Mouse (Mus musculus) intestine, embryonic 16.5 days (tissue): ENCODE results near the gene Psme3. TPM values are rescaled to one million over a fixed set of nuclear protein-coding genes. Genes with fewer than 3 reads are reported as not detected.
A peak's percentile ranks its signal among the peaks of the same experiment; 100 is the strongest.
"Not testable (repeated sequence)": the region's sequence is repeated elsewhere in the genome, so short reads cannot be mapped to it uniquely, and the experiment has no call there.

Experiments
- ATAC-seq: fragments of 200-750 bp; cut with Nextera tagmentation; 2 replicates; pipeline ENCODE4 v1.8.0; 2017; ENCODE audit warnings: moderate TSS enrichment, moderate library complexity
- H3K27ac ChIP-seq: fragments of 300-500 bp; sonication (generic); 2 replicates; pipeline ENCODE4 v1.5.1; 2014; ENCODE audit warnings: mild to moderate bottlenecking, low read length
- H3K27me3 ChIP-seq: fragments of 300-500 bp; sonication (generic); replicated peaks from 2 replicates; pipeline ENCODE4 v1.6.1; 2014; ENCODE audit warnings: low read length, control low read depth, mixed read lengths; ENCODE audit not compliant: control insufficient read depth, insufficient read depth
- H3K36me3 ChIP-seq: fragments of 300-500 bp; sonication (generic); 2 replicates; pipeline ENCODE4 v1.6.1; 2014; ENCODE audit warnings: low read length, control low read depth; ENCODE audit not compliant: control insufficient read depth, insufficient read depth
- H3K4me1 ChIP-seq: fragments of 300-500 bp; sonication (generic); 2 replicates; pipeline ENCODE4 v1.6.1; 2014; ENCODE audit warnings: low read length, control low read depth, mixed read lengths; ENCODE audit not compliant: control insufficient read depth, insufficient read depth
- H3K4me2 ChIP-seq: fragments of 300-500 bp; sonication (generic); 2 replicates; pipeline ENCODE4 v1.6.1; 2014; ENCODE audit warnings: low read depth, low read length, control low read depth
- H3K4me3 ChIP-seq: fragments of 300-500 bp; sonication (generic); 2 replicates; pipeline ENCODE4 v1.5.1; 2014; ENCODE audit warnings: mild to moderate bottlenecking, low read length
- H3K9ac ChIP-seq: fragments of 300-500 bp; sonication (generic); 2 replicates; pipeline ENCODE4 v1.6.1; 2014; ENCODE audit warnings: low read depth, low read length
- H3K9me3 ChIP-seq: fragments of 300-500 bp; sonication (generic); 2 replicates; pipeline ENCODE4 v1.6.1; 2016; ENCODE audit warnings: low read length, control low read depth; ENCODE audit not compliant: control insufficient read depth
- WGBS: fragments of 180-500 bp; shearing (Covaris S2); extraction: QIAGEN DNeasy Blood & Tissue Kit; methylation state at CpG from one replicate; pipeline ENCODE4 v1.1.7; 2014; 5-methylcytosine and 5-hydroxymethylcytosine counted together
- polyA plus RNA-seq: library from polyadenylated mRNA; unstranded; fragments of >200 nt; fragmentation: Nextera tagmentation; extraction: Ambion mirVana; gene quantifications from 2 replicates; pipeline ENCODE4 v1.2.1, GENCODE M21; 2015

The Psme3 gene
- polyA plus RNA-seq, 1 experiment from 2014 or later = 125 TPM

- Histone ChIP-seq H3K4me3 (no peak overlapping the region), H3K4me2 (no peak overlapping the region), H3K27ac (no peak overlapping the region), H3K9ac (no peak overlapping the region), H3K27me3 (no peaks in the 10 kb centered on the region), H3K4me1 (peaks cover 8% of the 10 kb centered on the region; the same call in 1 of the 2 replicates), H3K9me3 (no peaks in the 10 kb centered on the region), H3K36me3 (peaks cover 6% of the 10 kb centered on the region)
- WGBS = 34% methylated on average over 3 of the region's 3 CpGs
- no peak for ATAC-seq
Observed at GRCm38 (mm10) chr11:101327311-101327710, 11.3 kb downstream of the Psme3 start.

GRCm38 (mm10) chr11:101328941-101329635 lies 13.1 kb downstream of the Psme3 start:
- 84% methylated on average over 6 of the region's 6 CpGs for WGBS
- no peak overlapping the region for H3K9ac ChIP-seq
- H3K9me3 ChIP-seq = no peaks in the 10 kb centered on the region
- no peaks in the 10 kb centered on the region for H3K27me3 ChIP-seq
- H3K4me1 ChIP-seq = peaks cover 8% of the 10 kb centered on the region; the same call in 1 of the 2 replicates
- no peak overlapping the region for H3K4me2 ChIP-seq
- peaks cover 4% of the 10 kb centered on the region for H3K36me3 ChIP-seq
- H3K4me3 ChIP-seq = no peak overlapping the region
- peak overlapping the region; percentile 23; the same call in 1 of the 2 replicates for H3K27ac ChIP-seq
- ATAC-seq = no peak

DNA sequence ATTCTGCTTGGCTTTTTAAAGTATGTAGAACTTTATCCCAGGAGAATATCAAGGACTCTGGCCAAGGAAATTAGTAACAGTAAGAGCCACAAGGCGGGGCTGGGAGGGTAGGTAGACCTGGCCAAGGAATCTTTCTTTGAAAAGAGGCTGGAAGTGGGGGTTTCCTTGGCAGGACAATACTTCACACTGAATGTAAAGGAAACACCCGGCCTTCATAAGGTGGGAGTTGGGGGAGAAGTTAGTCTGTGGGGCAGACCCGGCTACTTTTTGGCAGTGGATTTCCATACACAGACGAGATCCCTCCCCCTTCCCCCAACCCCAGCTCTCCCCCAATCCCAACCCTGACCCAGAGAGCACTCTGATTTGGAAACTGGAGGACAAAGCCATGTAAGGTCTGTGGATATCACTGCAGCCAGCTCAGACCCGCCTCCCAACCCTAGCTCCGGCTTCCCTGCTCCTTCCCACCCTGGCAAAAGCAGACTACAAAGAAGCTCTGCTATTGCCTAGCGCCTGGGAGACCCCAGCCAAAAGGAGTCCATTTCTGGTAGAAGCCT lies 14.4 kb downstream of the Psme3 start, which contains the start of gene Aoc3:
TSS of gene Aoc3 (plus strand) at position 235 of the 554 bp plus-strand sequence.
- 55% methylated on average over 7 of the region's 7 CpGs for WGBS

DNA sequence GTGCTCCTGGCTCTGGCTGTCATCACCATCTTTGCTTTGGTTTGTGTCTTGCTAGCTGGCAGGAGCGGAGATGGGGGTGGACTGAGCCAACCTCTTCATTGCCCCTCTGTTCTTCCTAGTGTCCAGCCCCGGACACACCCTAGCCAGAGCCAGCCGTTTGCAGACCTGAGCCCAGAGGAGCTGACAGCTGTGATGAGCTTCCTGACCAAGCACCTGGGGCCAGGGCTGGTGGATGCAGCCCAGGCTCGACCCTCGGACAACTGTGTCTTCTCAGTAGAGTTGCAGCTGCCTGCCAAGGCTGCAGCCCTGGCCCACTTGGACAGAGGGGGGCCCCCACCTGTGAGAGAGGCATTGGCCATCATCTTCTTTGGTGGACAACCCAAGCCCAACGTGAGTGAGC lies 14.9 kb downstream of the Psme3 start:
- H3K4me1 ChIP-seq, H3K36me3 ChIP-seq, H3K9ac ChIP-seq, H3K27me3 ChIP-seq, ATAC-seq, H3K9me3 ChIP-seq: not testable (repeated sequence)
- H3K27ac ChIP-seq = peak overlapping the region; percentile 65
- 66% methylated on average over 6 of the region's 6 CpGs for WGBS
- H3K4me3 ChIP-seq = peak overlapping the region; percentile 8; the same call in 1 of the 2 replicates
- peak overlapping the region; percentile 24; the same call in 1 of the 2 replicates for H3K4me2 ChIP-seq

More for the DNA sequence above, 14.4 kb downstream of the Psme3 start, which contains the start of gene Aoc3:
- peaks cover 8% of the 10 kb centered on the region; the same call in 1 of the 2 replicates for H3K4me1 ChIP-seq
- H3K9ac ChIP-seq = peak within 1 kb of the TSS; percentile 30; the same call in 1 of the 2 replicates
- peak within 1 kb of the TSS; percentile 65 for H3K27ac ChIP-seq
- peak; percentile 54 for ATAC-seq
- no peaks in the 10 kb centered on the region for H3K27me3 ChIP-seq
- H3K4me2 ChIP-seq = peak within 1 kb of the TSS; percentile 24; the same call in 1 of the 2 replicates
- H3K9me3 ChIP-seq = no peaks in the 10 kb centered on the region
- H3K4me3 ChIP-seq = peak within 1 kb of the TSS; percentile 20; the same call in 1 of the 2 replicates
- H3K36me3 ChIP-seq = peaks cover 2% of the 10 kb centered on the region

- no peaks in the 10 kb centered on the region for H3K27me3 ChIP-seq
- peak overlapping the region; percentile 21; the same call in 1 of the 2 replicates for H3K4me2 ChIP-seq
- H3K4me1 ChIP-seq = peaks cover 9% of the 10 kb centered on the region
- H3K9me3 ChIP-seq = no peaks in the 10 kb centered on the region
- ATAC-seq = no peak
- no peaks in the 10 kb centered on the region for H3K36me3 ChIP-seq
- 64% methylated on average over 3 of the region's 3 CpGs for WGBS
- H3K4me3 ChIP-seq = peak overlapping the region; percentile 20
- H3K27ac ChIP-seq = no peak overlapping the region
- H3K9ac ChIP-seq = no peak overlapping the region
Observed at GRCm38 (mm10) chr11:101332537-101332936, 16.5 kb downstream of the Psme3 start.

- H3K36me3 ChIP-seq = no peaks in the 10 kb centered on the region
- WGBS = 53% methylated on average over 10 of the region's 10 CpGs
- H3K4me3 ChIP-seq = peak overlapping the region; percentile 17; the same call in 1 of the 2 replicates
- ATAC-seq = no peak
- no peak overlapping the region for H3K27ac ChIP-seq
- H3K9ac ChIP-seq = no peak overlapping the region
- peaks cover 12% of the 10 kb centered on the region for H3K4me1 ChIP-seq
- H3K4me2 ChIP-seq = 0 out of 2 replicates have a peak overlapping the region, but pooled peaks have one; percentile 2
- H3K27me3 ChIP-seq = no peaks in the 10 kb centered on the region
- H3K9me3 ChIP-seq = no peaks in the 10 kb centered on the region
Observed at GRCm38 (mm10) chr11:101334023-101334422, 18.0 kb downstream of the Psme3 start.

- Histone ChIP-seq H3K36me3 (no peaks in the 10 kb centered on the region), H3K4me2 (no peak overlapping the region), H3K27ac (no peak overlapping the region), H3K9me3 (no peaks in the 10 kb centered on the region), H3K4me3 (peak overlapping the region; percentile 17; the same call in 1 of the 2 replicates), H3K9ac (no peak overlapping the region), H3K4me1 (peaks cover 10% of the 10 kb centered on the region), H3K27me3 (no peaks in the 10 kb centered on the region)
- WGBS = 39% methylated on average over 6 of the region's 6 CpGs
- no peak for ATAC-seq
Observed at GRCm38 (mm10) chr11:101334516-101334915, 18.5 kb downstream of the Psme3 start.

DNA sequence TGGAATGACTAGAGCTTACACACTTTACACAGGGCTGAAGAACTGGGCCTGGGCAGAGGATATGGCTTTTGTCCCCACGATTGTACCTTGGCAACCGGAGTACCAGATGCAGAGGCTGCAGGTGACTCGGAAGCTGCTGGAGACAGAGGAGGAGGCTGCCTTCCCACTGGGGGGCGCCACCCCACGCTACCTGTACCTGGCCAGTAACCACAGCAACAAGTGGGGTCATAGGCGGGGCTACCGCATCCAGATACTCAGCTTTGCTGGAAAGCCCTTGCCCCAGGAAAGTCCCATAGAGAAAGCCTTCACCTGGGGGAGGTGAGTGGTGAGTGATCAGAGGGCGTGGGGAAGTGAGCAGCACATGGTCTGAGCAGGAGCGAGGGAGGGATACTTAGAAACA lies 19.7 kb downstream of the Psme3 start:
- Histone ChIP-seq H3K27ac (no peak overlapping the region), H3K9ac (no peak overlapping the region), H3K9me3 (no peaks in the 10 kb centered on the region), H3K4me2 (no peak overlapping the region), H3K27me3 (no peaks in the 10 kb centered on the region), H3K4me3 (no peak overlapping the region), H3K4me1 (peaks cover 10% of the 10 kb centered on the region), H3K36me3 (no peaks in the 10 kb centered on the region)
- no peak for ATAC-seq
- 80% methylated on average over 9 of the region's 9 CpGs for WGBS

DNA sequence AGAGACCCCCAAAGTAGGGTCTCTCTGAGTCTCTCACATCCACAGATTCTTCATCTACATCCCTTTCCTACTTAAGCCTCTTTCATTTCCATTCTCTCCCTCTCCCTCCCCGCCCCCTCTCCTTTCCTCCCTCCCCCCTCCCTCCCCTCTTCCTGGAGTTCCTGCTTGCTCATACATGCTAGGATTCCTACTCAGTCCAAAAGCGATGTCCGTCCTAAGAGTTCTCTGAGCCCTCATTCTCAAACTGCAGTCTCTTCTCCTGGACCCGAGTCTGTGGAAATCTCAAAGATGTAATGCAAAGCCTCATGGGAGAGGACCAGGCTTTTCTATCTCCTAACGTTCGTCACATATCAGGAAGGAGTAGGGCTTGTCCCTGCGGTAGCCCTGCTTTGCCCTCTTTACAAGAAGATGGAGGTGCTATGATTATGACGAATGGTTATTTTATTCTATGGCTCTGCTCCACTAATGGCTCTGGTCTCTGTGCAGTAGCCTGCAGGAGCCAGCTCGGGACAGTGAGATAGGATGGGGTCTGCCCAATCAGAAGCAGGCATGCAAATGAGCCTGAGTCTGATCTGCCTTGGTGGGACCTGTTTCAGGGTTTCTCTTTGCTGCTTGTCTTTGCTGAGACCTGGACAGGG lies 22.2 kb downstream of the Psme3 start:
- WGBS = 1% methylated on average over 9 of the region's 9 CpGs
- Histone ChIP-seq H3K4me1 (peaks cover 10% of the 10 kb centered on the region), H3K9ac (peak overlapping the region; percentile 5; the same call in 1 of the 2 replicates), H3K9me3 (no peaks in the 10 kb centered on the region), H3K27ac (peak overlapping the region; percentile 73), H3K4me3 (peak overlapping the region; percentile 20), H3K4me2 (peak overlapping the region; percentile 55), H3K36me3 (no peaks in the 10 kb centered on the region), H3K27me3 (no peaks in the 10 kb centered on the region)
- ATAC-seq = peak; percentile 88
